Comparison of ENCODE assay signal across 29 mouse cellular contexts in the genomic region with DNA sequence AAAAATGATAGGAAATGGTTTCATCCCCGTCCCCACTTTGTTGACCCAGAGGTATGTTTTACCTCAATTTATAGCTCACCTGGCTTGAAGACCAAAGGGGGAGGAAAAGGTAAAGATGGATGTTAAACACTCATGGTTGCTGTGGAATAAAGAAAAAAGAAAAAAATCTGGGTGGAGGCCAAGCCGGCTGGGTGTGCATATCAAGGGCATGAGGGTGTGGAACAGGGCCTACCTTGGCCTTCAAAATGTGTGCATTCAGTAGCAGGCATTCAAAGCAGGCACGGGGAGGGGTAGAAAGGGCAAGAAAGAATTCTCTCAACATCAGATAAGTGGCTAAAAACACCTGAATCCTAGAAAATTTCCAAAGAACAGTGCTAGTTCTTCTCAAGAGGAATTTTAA.
DNase-seq lines count a peak whose midpoint lies in the region; ATAC-seq and TF ChIP-seq lines count a peak whose summit lies in the region.
"Had no signal": no experiment of that assay in that cellular context is flagged by ENCODE, and none has a peak within 500 bp of the region (broad histone marks: within the 10 kb centered on the region; RNA-seq: fewer than 3 reads in every experiment).

No protein-coding gene starts in this region.

- no peak overlapping the region for H3K9ac ChIP-seq in embryonic facial prominence, embryonic 13.5 days
- H3K9ac ChIP-seq in lung, embryonic 14.5 days = no peak overlapping the region
- no peak overlapping the region for H3K9ac ChIP-seq in stomach, embryonic 16.5 days (ENCODE audit: low read length)
- H3K9ac ChIP-seq in liver, postnatal 0 days (replicated peaks) = no peak overlapping the region
- H3K9ac ChIP-seq: embryonic facial prominence, embryonic 12.5 days; heart, embryonic 13.5 days; hindbrain, embryonic 15.5 days; liver, embryonic 15.5 days; midbrain, embryonic 13.5 days; neural tube, embryonic 13.5 days had no signal

- 71% methylated on average over 3 of the region's 3 CpGs for WGBS in embryonic facial prominence, embryonic 13.5 days
- 83% methylated on average over 3 of the region's 3 CpGs for WGBS in embryonic facial prominence, embryonic 10.5 days
- 66% methylated on average over 3 of the region's 3 CpGs for whole genome bisulfite sequencing in lung, embryonic 14.5 days
- WGBS in stomach, embryonic 16.5 days = 51% methylated on average over 3 of the region's 3 CpGs
- 71% methylated on average over 3 of the region's 3 CpGs for WGBS in liver, postnatal 0 days (ENCODE audit: insufficient replicate concordance)

- H3K9me3 ChIP-seq in embryonic facial prominence, embryonic 13.5 days = no peaks in the 10 kb centered on the region
- 0 out of 2 replicates have a peak, but pooled peaks cover 2% of the 10 kb centered on the region for H3K9me3 ChIP-seq in embryonic facial prominence, embryonic 10.5 days
- H3K9me3 ChIP-seq in lung, embryonic 14.5 days (ENCODE audit: low read depth, low read length) = no peaks in the 10 kb centered on the region
- no peaks in the 10 kb centered on the region for H3K9me3 ChIP-seq in stomach, embryonic 16.5 days (replicated peaks; ENCODE audit: control insufficient read depth, low read length)
- no peaks in the 10 kb centered on the region for H3K9me3 ChIP-seq in liver, postnatal 0 days (ENCODE audit: low read length)
- H3K9me3 ChIP-seq: embryonic facial prominence, embryonic 12.5 days; G1E; hindbrain, embryonic 15.5 days; liver, embryonic 15.5 days; midbrain, embryonic 13.5 days; neural tube, embryonic 13.5 days had no signal

- no peaks in the 10 kb centered on the region for H3K27me3 ChIP-seq in embryonic facial prominence, embryonic 13.5 days
- no peaks in the 10 kb centered on the region for H3K27me3 ChIP-seq in embryonic facial prominence, embryonic 10.5 days (replicated peaks; ENCODE audit: low read depth, poor library complexity, severe bottlenecking)
- H3K27me3 ChIP-seq in lung, embryonic 14.5 days (ENCODE audit: insufficient read depth, low read length) = no peaks in the 10 kb centered on the region
- H3K27me3 ChIP-seq in stomach, embryonic 16.5 days (ENCODE audit: control insufficient read depth, insufficient read depth, low read length) = no peaks in the 10 kb centered on the region
- no peaks in the 10 kb centered on the region for H3K27me3 ChIP-seq in liver, postnatal 0 days (ENCODE audit: insufficient read depth, low read length)
- H3K27me3 ChIP-seq: CH12.LX; embryonic facial prominence, embryonic 12.5 days; heart, embryonic 13.5 days; hindbrain, embryonic 15.5 days; liver, embryonic 15.5 days; megakaryocyte, embryonic 14.5 days; midbrain, embryonic 13.5 days; neural tube, embryonic 13.5 days had no signal

- no peaks in the 10 kb centered on the region for H3K36me3 ChIP-seq in embryonic facial prominence, embryonic 13.5 days
- no peaks in the 10 kb centered on the region for H3K36me3 ChIP-seq in embryonic facial prominence, embryonic 10.5 days (replicated peaks)
- H3K36me3 ChIP-seq in lung, embryonic 14.5 days (ENCODE audit: insufficient read depth) = no peaks in the 10 kb centered on the region
- H3K36me3 ChIP-seq in stomach, embryonic 16.5 days (ENCODE audit: control insufficient read depth, insufficient read depth, low read length) = no peaks in the 10 kb centered on the region
- H3K36me3 ChIP-seq in liver, postnatal 0 days (replicated peaks; ENCODE audit: insufficient read depth, low read length) = no peaks in the 10 kb centered on the region
- H3K36me3 ChIP-seq: embryonic facial prominence, embryonic 12.5 days; G1E; heart, embryonic 13.5 days; hindbrain, embryonic 15.5 days; liver, embryonic 15.5 days; midbrain, embryonic 13.5 days; neural tube, embryonic 13.5 days had no signal

- no peak overlapping the region for H3K4me3 ChIP-seq in embryonic facial prominence, embryonic 13.5 days
- H3K4me3 ChIP-seq in embryonic facial prominence, embryonic 10.5 days = no peak overlapping the region
- H3K4me3 ChIP-seq in lung, embryonic 14.5 days (ENCODE audit: low read depth, low read length) = no peak overlapping the region
- H3K4me3 ChIP-seq in stomach, embryonic 16.5 days (replicated peaks; ENCODE audit: low read length) = no peak overlapping the region
- no peak overlapping the region for H3K4me3 ChIP-seq in liver, postnatal 0 days (ENCODE audit: low read depth, low read length)
- H3K4me3 ChIP-seq: embryonic facial prominence, embryonic 12.5 days; erythroblast, embryonic 14.5 days; heart, embryonic 13.5 days; hindbrain, embryonic 15.5 days; layer of hippocampus, adult 2 months; liver, embryonic 15.5 days; megakaryocyte, embryonic 14.5 days; midbrain, embryonic 13.5 days; neural tube, embryonic 13.5 days had no signal

- no peak for DNase-seq in embryonic facial prominence, embryonic 10.5 days (ENCODE audit: low spot score)
- peak; percentile 75 for DNase-seq in lung, embryonic 14.5 days
- DNase-seq in lung, postnatal 14 days = peak; percentile 15
- no peak for DNase-seq in heart, adult 18-20 months
- no peak for DNase-seq in liver, postnatal 0 days
- DNase-seq in urinary bladder, postnatal 25 days (ENCODE audit: low spot score) = no peak
- DNase-seq: adrenal gland, postnatal 10 days; cerebellum, adult 8-10 months; cerebellum, postnatal 25 days; heart, postnatal 10 days; kidney, adult 11 months; kidney, postnatal 36 days; thymus, adult 2 months; thymus, postnatal 4 days had no signal

- no peak for TF ChIP-seq CTCF in lung, embryonic 14.5 days (IDR thresholded peaks at IDR 0.05; ENCODE audit: low read depth)
- TF ChIP-seq CTCF in liver, postnatal 0 days (IDR thresholded peaks at IDR 0.05; ENCODE audit: low read depth) = no peak

- no peak for TF ChIP-seq EP300 in liver, postnatal 0 days (IDR thresholded peaks at IDR 0.05; ENCODE audit: low read depth)

- no peak; the same call in 1 of the 2 replicates for ATAC-seq in embryonic facial prominence, embryonic 13.5 days (ENCODE audit: insufficient number of reproducible peaks, insufficient read depth, low FRiP score, low TSS enrichment, low read depth)
- peak; percentile 71 for ATAC-seq in lung, embryonic 14.5 days (ENCODE audit: insufficient read depth)
- ATAC-seq in stomach, embryonic 16.5 days (ENCODE audit: insufficient read depth, low FRiP score) = peak; percentile 47; the same call in 1 of the 2 replicates
- no peak for ATAC-seq in liver, postnatal 0 days
- ATAC-seq: forebrain, embryonic 16.5 days; inflammation-experienced regulatory T-cells, adult 6 months; midbrain, embryonic 13.5 days had no signal

- H3K4me2 ChIP-seq in embryonic facial prominence, embryonic 13.5 days = no peak overlapping the region
- no peak overlapping the region for H3K4me2 ChIP-seq in lung, embryonic 14.5 days
- H3K4me2 ChIP-seq in stomach, embryonic 16.5 days (ENCODE audit: low read depth, low read length) = no peak overlapping the region
- no peak overlapping the region for H3K4me2 ChIP-seq in liver, postnatal 0 days (ENCODE audit: low read depth, low read length)
- H3K4me2 ChIP-seq: embryonic facial prominence, embryonic 12.5 days; heart, embryonic 13.5 days; hindbrain, embryonic 15.5 days; liver, embryonic 15.5 days; midbrain, embryonic 13.5 days; neural tube, embryonic 13.5 days had no signal

- peak overlapping the region; percentile 51 for H3K27ac ChIP-seq in embryonic facial prominence, embryonic 13.5 days
- no peak overlapping the region for H3K27ac ChIP-seq in embryonic facial prominence, embryonic 10.5 days (replicated peaks)
- peak overlapping the region; percentile 38; the same call in 1 of the 2 replicates for H3K27ac ChIP-seq in lung, embryonic 14.5 days (ENCODE audit: low read depth)
- H3K27ac ChIP-seq in stomach, embryonic 16.5 days (ENCODE audit: low read length) = no peak overlapping the region
- H3K27ac ChIP-seq in liver, postnatal 0 days (ENCODE audit: low read depth) = no peak overlapping the region
- H3K27ac ChIP-seq: embryonic facial prominence, embryonic 12.5 days; heart, embryonic 13.5 days; hindbrain, embryonic 15.5 days; layer of hippocampus, adult 2 months; liver, embryonic 15.5 days; midbrain, embryonic 13.5 days; neural tube, embryonic 13.5 days had no signal

- H3K4me1 ChIP-seq in embryonic facial prominence, embryonic 13.5 days = peaks cover 4% of the 10 kb centered on the region; the same call in 1 of the 2 replicates
- no peaks in the 10 kb centered on the region; the same call in 1 of the 2 replicates for H3K4me1 ChIP-seq in embryonic facial prominence, embryonic 10.5 days
- H3K4me1 ChIP-seq in lung, embryonic 14.5 days (ENCODE audit: insufficient read depth) = no peaks in the 10 kb centered on the region
- no peaks in the 10 kb centered on the region for H3K4me1 ChIP-seq in stomach, embryonic 16.5 days (ENCODE audit: control insufficient read depth, insufficient read depth, low read length)
- no peaks in the 10 kb centered on the region for H3K4me1 ChIP-seq in liver, postnatal 0 days (ENCODE audit: insufficient read depth)
- H3K4me1 ChIP-seq: embryonic facial prominence, embryonic 12.5 days; heart, embryonic 13.5 days; hindbrain, embryonic 15.5 days; liver, embryonic 15.5 days; megakaryocyte, embryonic 14.5 days; midbrain, embryonic 13.5 days; neural tube, embryonic 13.5 days had no signal

Comparison
In these comparisons a context has a peak if more than half of its experiments do, and no peak if none do; other contexts are left out.
1. H3K27ac ChIP-seq: peak in embryonic facial prominence, embryonic 13.5 days (single experiment) and lung, embryonic 14.5 days (single experiment); none in embryonic facial prominence, embryonic 10.5 days (single experiment), stomach, embryonic 16.5 days (single experiment) and liver, postnatal 0 days (single experiment).
2. ATAC-seq: peak in lung, embryonic 14.5 days (single experiment) and stomach, embryonic 16.5 days (single experiment); none in embryonic facial prominence, embryonic 13.5 days (single experiment) and liver, postnatal 0 days (single experiment).
3. DNase-seq: peak in lung, embryonic 14.5 days (single experiment) and lung, postnatal 14 days (single experiment); none in embryonic facial prominence, embryonic 10.5 days (single experiment), heart, adult 18-20 months (0 of 2), liver, postnatal 0 days (single experiment) and urinary bladder, postnatal 25 days (single experiment).